Mouse (Mus musculus): ENCODE results near the gene Sacm1l. TPM values are rescaled to one million over a fixed set of nuclear protein-coding genes. Genes with fewer than 3 reads are reported as not detected.

Gene Sacm1l
- polyA plus RNA-seq, 1 experiment: 58.0 TPM

DNA sequence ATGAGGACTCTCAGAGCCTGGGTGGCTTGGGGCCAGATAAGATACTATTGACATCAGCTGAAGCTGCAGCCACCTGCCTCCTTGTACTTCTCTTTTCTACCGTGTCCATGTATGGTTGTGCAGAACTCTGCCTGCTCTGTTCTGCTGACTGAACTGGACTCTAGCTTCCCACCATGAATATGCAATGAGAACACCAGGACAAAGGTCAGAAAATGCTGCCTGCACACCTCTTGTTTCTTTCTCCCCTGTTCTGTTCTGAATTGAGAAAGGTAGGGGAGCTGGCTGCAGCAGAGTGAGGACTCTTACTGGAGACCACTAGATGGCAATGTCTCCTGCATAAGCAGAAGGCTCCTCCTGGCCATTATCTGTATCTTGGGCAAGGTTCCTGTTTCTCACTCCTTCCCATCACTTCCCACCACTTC, 109.1 kb downstream of the Sacm1l start:
- Histone ChIP-seq H3K27ac (ENCODE audit: insufficient read depth, low read length) (no peak overlapping the region), H3K4me3 (ENCODE audit: insufficient read depth, low read length) (no peak overlapping the region), H3K4me1 (ENCODE audit: control insufficient read depth, insufficient read depth, low read length) (no peaks in the 10 kb centered on the region)
- TF ChIP-seq POLR2A (IDR thresholded peaks at IDR 0.05; ENCODE audit: low read depth, low read length): no peak
- TF ChIP-seq CTCF (IDR thresholded peaks at IDR 0.05; ENCODE audit: borderline replicate concordance, insufficient read depth, low read length): no peak

DNA sequence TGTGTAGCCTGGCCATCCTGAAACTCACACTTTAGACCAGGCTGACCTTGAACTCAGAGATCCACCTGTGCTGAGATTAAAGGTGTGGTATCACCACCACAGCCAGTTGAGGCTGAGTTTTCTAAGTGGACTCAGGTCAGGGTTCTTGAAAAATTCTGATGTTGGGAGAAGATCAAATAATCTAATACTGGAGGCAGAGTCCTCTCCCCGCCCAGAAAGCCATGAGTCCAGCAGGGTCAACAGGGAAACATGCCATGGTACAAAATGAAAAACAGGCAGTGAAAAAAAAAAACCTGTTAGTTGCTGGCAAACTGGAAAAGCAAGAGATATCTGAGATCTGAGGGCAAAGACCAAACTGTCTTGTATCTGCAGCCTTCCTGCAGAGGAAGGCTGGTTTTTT, 110.5 kb downstream of the Sacm1l start:
- Histone ChIP-seq H3K27ac (ENCODE audit: insufficient read depth, low read length) (no peak overlapping the region), H3K4me1 (ENCODE audit: control insufficient read depth, insufficient read depth, low read length) (no peaks in the 10 kb centered on the region), H3K4me3 (ENCODE audit: insufficient read depth, low read length) (no peak overlapping the region)
- TF ChIP-seq POLR2A (IDR thresholded peaks at IDR 0.05; ENCODE audit: low read depth, low read length): no peak
- no peak for TF ChIP-seq CTCF (IDR thresholded peaks at IDR 0.05; ENCODE audit: borderline replicate concordance, insufficient read depth, low read length)

Other genes starting within 250 kb of the Sacm1l start
- 8,859 and 9,134 TPM in 2 replicates for gene Lars2, start 162.8 kb upstream of the Sacm1l start, polyA plus RNA-seq (2011; ENCODE audit: insufficient read length, low read depth, missing spikeins)
- 29.1 and 29.7 TPM in 2 replicates for gene Limd1, start 51.1 kb upstream of the Sacm1l start, polyA plus RNA-seq (2011; ENCODE audit: insufficient read length, low read depth, missing spikeins)
- gene Slc6a20b, start 102.8 kb downstream of the Sacm1l start, polyA plus RNA-seq (2011; ENCODE audit: insufficient read length, low read depth, missing spikeins): 0.23 and 0.95 TPM in 2 replicates
- not detected in 2 replicates for gene Ccr9, start 148.7 kb downstream of the Sacm1l start, polyA plus RNA-seq (2011; ENCODE audit: insufficient read length, low read depth, missing spikeins)
- not detected in 2 replicates for gene Slc6a20a, start 149.1 kb downstream of the Sacm1l start, polyA plus RNA-seq (2011; ENCODE audit: insufficient read length, low read depth, missing spikeins)
- gene Lztfl1, start 187.9 kb downstream of the Sacm1l start, polyA plus RNA-seq (2011; ENCODE audit: insufficient read length, low read depth, missing spikeins): 44.1 and 54.5 TPM in 2 replicates